Mouse (Mus musculus) forebrain, embryonic 13.5 days (tissue): ENCODE results near the gene Pmpca. TPM values are rescaled to one million over a fixed set of nuclear protein-coding genes. Genes with fewer than 3 reads are reported as not detected.

Experiments
- ATAC-seq: fragments of 200-750 bp; cut with Nextera tagmentation; 2 replicates; pipeline ENCODE4 v1.8.0; 2017
- H3K27ac ChIP-seq: fragments of 300-500 bp; sonication (generic); 2 replicates; pipeline ENCODE4 v1.5.1; 2015; ENCODE audit warnings: inconsistent platforms, mild to moderate bottlenecking, moderate library complexity
- H3K27me3 ChIP-seq: fragments of 300-500 bp; sonication (generic); 2 replicates; pipeline ENCODE4 v1.6.1; 2015; ENCODE audit warnings: mild to moderate bottlenecking, inconsistent platforms
- H3K36me3 ChIP-seq: fragments of 300-500 bp; sonication (generic); 2 replicates; pipeline ENCODE4 v1.6.1; 2015; ENCODE audit warnings: mild to moderate bottlenecking, inconsistent platforms; ENCODE audit not compliant: poor library complexity, severe bottlenecking
- H3K4me1 ChIP-seq: fragments of 300-500 bp; sonication (generic); 2 replicates; pipeline ENCODE4 v1.6.1; 2015; ENCODE audit warnings: inconsistent platforms
- H3K4me2 ChIP-seq: fragments of 300-500 bp; sonication (generic); 2 replicates; pipeline ENCODE4 v1.6.1; 2015; ENCODE audit warnings: inconsistent platforms, mild to moderate bottlenecking, moderate library complexity
- H3K4me3 ChIP-seq: fragments of 300-500 bp; sonication (generic); 2 replicates; pipeline ENCODE4 v1.5.1; 2015; ENCODE audit warnings: mild to moderate bottlenecking, inconsistent platforms
- H3K9ac ChIP-seq: fragments of 300-500 bp; sonication (generic); 2 replicates; pipeline ENCODE4 v1.6.1; 2015; ENCODE audit warnings: mild to moderate bottlenecking, inconsistent platforms
- H3K9me3 ChIP-seq: fragments of 300-500 bp; sonication (generic); replicated peaks from 2 replicates; pipeline ENCODE4 v1.6.1; 2016; ENCODE audit warnings: inconsistent platforms
- WGBS: fragments of 180-500 bp; shearing (Covaris S2); methylation state at CpG from one replicate; pipeline ENCODE4 v1.1.7; 2015; 5-methylcytosine and 5-hydroxymethylcytosine counted together
- polyA plus RNA-seq: library from polyadenylated mRNA; unstranded; fragments of >200 nt; fragmentation: Nextera tagmentation; extraction: Ambion mirVana; gene quantifications from 2 replicates; pipeline ENCODE4 v1.2.1, GENCODE M21; 2015

Gene Pmpca
- polyA plus RNA-seq, 1 experiment from 2014 or later, result 103 TPM

DNA sequence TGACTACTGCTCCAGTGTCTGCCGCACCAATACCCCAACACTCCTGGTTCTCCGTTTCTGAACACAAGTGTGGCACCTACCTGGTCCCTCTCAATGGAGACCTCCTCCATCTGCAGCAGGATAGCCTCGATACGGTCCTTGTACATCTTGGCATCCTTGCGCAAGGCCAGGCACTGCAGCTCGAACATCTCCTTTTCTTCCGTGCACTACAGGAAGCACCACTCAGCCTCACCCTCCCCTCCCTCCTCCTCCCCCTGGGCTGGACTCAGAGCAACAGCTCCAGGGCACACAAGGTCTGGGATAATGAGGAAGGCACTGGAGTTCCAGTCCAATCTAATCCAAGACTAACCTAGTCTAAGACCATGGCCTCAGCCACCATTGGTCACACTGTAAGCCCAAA lies 32.5 kb upstream of the Pmpca start:
- no peak overlapping the region for H3K9ac ChIP-seq
- no peak for ATAC-seq
- H3K9me3 ChIP-seq, result no peaks in the 10 kb centered on the region
- no peaks in the 10 kb centered on the region for H3K27me3 ChIP-seq
- H3K4me3 ChIP-seq, result no peak overlapping the region
- no peak overlapping the region for H3K27ac ChIP-seq
- 78% methylated on average over 7 of the region's 7 CpGs for WGBS
- H3K4me1 ChIP-seq, result peaks cover 12% of the 10 kb centered on the region
- H3K4me2 ChIP-seq, result no peak overlapping the region
- no peaks in the 10 kb centered on the region for H3K36me3 ChIP-seq

GRCm38 (mm10) chr2:26357484-26357883 lies 31.7 kb upstream of the Pmpca start:
- H3K36me3 ChIP-seq, result peaks cover 2% of the 10 kb centered on the region; the same call in 1 of the 2 replicates
- no peak overlapping the region for H3K4me2 ChIP-seq
- no peak overlapping the region for H3K9ac ChIP-seq
- peaks cover 11% of the 10 kb centered on the region for H3K4me1 ChIP-seq
- WGBS, result 50% methylated on average over 15 of the region's 15 CpGs
- H3K9me3 ChIP-seq, result no peaks in the 10 kb centered on the region
- H3K4me3 ChIP-seq, result no peak overlapping the region
- H3K27ac ChIP-seq, result no peak overlapping the region
- no peak for ATAC-seq
- no peaks in the 10 kb centered on the region for H3K27me3 ChIP-seq

DNA sequence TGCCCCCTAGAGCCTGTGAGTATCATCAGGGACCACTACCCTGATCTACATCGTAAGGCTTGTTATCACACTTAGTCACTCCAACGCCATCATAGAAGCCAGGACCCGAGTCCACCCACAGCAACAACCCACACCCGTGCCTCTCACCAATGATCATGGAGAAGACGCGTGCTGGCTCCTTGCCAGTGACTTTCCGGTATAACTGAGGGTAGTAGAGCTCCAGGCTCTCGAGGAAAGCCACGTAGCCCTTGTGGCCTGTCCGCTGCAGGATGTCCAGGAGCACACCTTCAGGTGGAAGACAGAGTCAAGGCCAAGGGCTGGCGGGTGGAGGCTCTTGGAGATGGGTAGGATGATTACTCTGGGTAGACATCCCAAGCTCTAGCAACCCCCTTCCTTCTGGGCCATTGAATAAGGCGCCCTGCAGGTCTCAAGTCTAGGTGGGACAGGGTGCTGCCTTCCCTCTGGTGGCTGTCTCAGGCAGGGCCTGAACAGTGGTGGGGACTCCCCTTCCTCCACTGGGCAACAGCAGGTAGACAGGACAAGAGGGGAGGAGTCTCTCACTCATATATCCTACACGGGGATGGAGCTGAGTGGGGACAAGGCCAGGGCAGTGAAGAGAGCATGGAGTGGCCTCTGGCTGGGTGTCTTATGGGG lies 30.3 kb upstream of the Pmpca start:
- H3K36me3 ChIP-seq, result peaks cover 15% of the 10 kb centered on the region
- H3K4me1 ChIP-seq, result no peaks in the 10 kb centered on the region
- no peak overlapping the region for H3K4me2 ChIP-seq
- WGBS, result 91% methylated on average over 13 of the region's 13 CpGs
- ATAC-seq, result no peak
- H3K27ac ChIP-seq, result no peak overlapping the region
- H3K9ac ChIP-seq, result no peak overlapping the region
- no peak overlapping the region for H3K4me3 ChIP-seq
- no peaks in the 10 kb centered on the region for H3K27me3 ChIP-seq
- no peaks in the 10 kb centered on the region for H3K9me3 ChIP-seq

- H3K27me3 ChIP-seq, result no peaks in the 10 kb centered on the region
- no peak overlapping the region for H3K4me3 ChIP-seq
- peaks cover 27% of the 10 kb centered on the region for H3K36me3 ChIP-seq
- 94% methylated on average over 6 of the region's 6 CpGs for WGBS
- H3K9me3 ChIP-seq, result no peaks in the 10 kb centered on the region
- H3K9ac ChIP-seq, result no peak overlapping the region
- no peak overlapping the region for H3K27ac ChIP-seq
- no peak overlapping the region for H3K4me2 ChIP-seq
- ATAC-seq, result no peak
- H3K4me1 ChIP-seq, result no peaks in the 10 kb centered on the region
Observed at GRCm38 (mm10) chr2:26359983-26360382, 29.2 kb upstream of the Pmpca start.

- Histone ChIP-seq H3K9ac (no peak within 1 kb of the TSS), H3K4me1 (no peaks in the 10 kb centered on the region), H3K27ac (no peak within 1 kb of the TSS), H3K4me2 (no peak within 1 kb of the TSS), H3K9me3 (no peaks in the 10 kb centered on the region), H3K4me3 (no peak within 1 kb of the TSS), H3K27me3 (no peaks in the 10 kb centered on the region), H3K36me3 (peaks cover 35% of the 10 kb centered on the region)
- 58% methylated on average over 3 of the region's 3 CpGs for WGBS
- ATAC-seq, result no peak
Observed at GRCm38 (mm10) chr2:26360772-26361171, 28.4 kb upstream of the Pmpca start, which contains the start of gene Card9. Card9 (minus strand) TSS chr2:26360918.

DNA sequence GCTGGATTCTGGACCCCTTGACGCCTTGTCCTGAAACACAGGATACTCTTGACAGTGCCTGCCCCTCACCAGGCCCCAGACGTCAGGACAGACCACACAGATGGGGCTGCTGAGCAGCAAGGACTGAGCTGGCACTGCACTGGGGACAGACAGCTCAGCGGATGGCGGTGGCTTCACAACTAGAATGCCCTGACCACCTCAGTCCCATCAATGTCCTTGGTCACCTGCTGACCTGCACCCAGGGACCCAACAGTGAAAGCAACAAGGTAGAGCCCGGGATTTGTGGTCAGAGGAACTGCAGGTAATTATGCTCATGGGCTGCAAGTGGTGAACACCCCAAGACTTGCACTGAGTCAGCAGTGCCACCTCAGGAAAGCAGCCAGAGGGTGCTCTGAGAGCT lies 26.1 kb upstream of the Pmpca start:
- 81% methylated on average over 5 of the region's 5 CpGs for WGBS
- Histone ChIP-seq H3K4me2 (no peak overlapping the region), H3K4me1 (no peaks in the 10 kb centered on the region), H3K36me3 (peaks cover 57% of the 10 kb centered on the region), H3K9ac (no peak overlapping the region), H3K4me3 (no peak overlapping the region), H3K9me3 (no peaks in the 10 kb centered on the region), H3K27me3 (no peaks in the 10 kb centered on the region), H3K27ac (no peak overlapping the region)
- ATAC-seq, result no peak

- Histone ChIP-seq H3K36me3 (peaks cover 62% of the 10 kb centered on the region), H3K4me1 (no peaks in the 10 kb centered on the region), H3K4me2 (no peak overlapping the region), H3K27me3 (no peaks in the 10 kb centered on the region), H3K4me3 (no peak overlapping the region), H3K27ac (no peak overlapping the region), H3K9me3 (no peaks in the 10 kb centered on the region), H3K9ac (no peak overlapping the region)
- no peak for ATAC-seq
- 91% methylated on average over 5 of the region's 5 CpGs for WGBS
Observed at GRCm38 (mm10) chr2:26363481-26363880, 25.7 kb upstream of the Pmpca start.

DNA sequence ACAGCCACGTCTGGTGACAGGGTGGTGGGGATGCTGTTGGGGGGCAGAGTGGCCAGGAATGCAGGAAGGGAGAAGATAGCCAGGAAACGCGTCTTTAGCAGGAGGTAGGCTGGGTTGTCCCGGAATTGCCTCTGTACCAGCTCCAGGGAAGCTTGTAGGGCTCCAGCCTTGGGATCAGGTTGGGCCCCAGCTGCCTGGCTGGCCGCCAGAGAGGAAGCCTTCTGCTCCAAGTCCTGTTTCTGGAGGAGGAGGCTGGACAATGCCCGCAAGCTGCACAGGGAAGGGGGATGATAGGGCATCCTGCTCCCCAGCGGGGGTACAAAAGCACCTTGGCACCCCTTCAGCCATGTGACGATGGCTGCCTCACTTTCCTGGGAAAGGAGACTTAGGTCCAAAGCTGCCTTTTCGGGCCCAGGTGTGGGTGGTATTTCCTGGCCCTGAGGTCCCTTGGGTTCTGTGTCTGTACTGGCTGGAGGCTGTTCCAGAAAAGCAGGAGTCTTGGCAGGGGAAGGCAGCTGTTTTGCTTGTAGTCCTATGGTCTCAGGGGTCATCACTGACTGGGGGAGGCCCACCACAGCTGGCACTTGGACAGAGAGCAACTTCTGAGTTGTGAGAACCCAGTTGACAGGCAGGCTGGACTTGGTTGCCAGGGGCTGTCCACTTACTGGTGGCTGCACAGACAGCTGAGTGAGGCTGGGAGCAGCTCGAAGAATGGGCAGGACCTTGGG lies 24.2 kb upstream of the Pmpca start:
- Histone ChIP-seq H3K27me3 (no peaks in the 10 kb centered on the region), H3K4me2 (no peak overlapping the region), H3K9ac (no peak overlapping the region), H3K4me1 (no peaks in the 10 kb centered on the region), H3K36me3 (peaks cover 76% of the 10 kb centered on the region), H3K27ac (no peak overlapping the region), H3K9me3 (no peaks in the 10 kb centered on the region), H3K4me3 (no peak overlapping the region)
- WGBS, result 89% methylated on average over 10 of the region's 10 CpGs
- ATAC-seq, result no peak

GRCm38 (mm10) chr2:26367911-26368310 lies 21.2 kb upstream of the Pmpca start:
- no peaks in the 10 kb centered on the region for H3K27me3 ChIP-seq
- 95% methylated on average over 6 of the region's 6 CpGs for WGBS
- H3K36me3 ChIP-seq, result peaks cover 100% of the 10 kb centered on the region
- no peaks in the 10 kb centered on the region for H3K4me1 ChIP-seq
- H3K27ac ChIP-seq, result no peak overlapping the region
- no peak for ATAC-seq
- no peak overlapping the region for H3K4me2 ChIP-seq
- H3K4me3 ChIP-seq, result no peak overlapping the region
- H3K9ac ChIP-seq, result no peak overlapping the region
- no peaks in the 10 kb centered on the region for H3K9me3 ChIP-seq

GRCm38 (mm10) chr2:26368572-26368971 lies 20.6 kb upstream of the Pmpca start:
- Histone ChIP-seq H3K27ac (no peak overlapping the region), H3K4me3 (no peak overlapping the region), H3K9me3 (no peaks in the 10 kb centered on the region), H3K36me3 (peaks cover 100% of the 10 kb centered on the region), H3K4me1 (no peaks in the 10 kb centered on the region), H3K9ac (no peak overlapping the region), H3K4me2 (no peak overlapping the region), H3K27me3 (no peaks in the 10 kb centered on the region)
- ATAC-seq, result no peak
- WGBS, result 85% methylated on average over 1 of the region's 1 CpGs

- ATAC-seq, result no peak
- Histone ChIP-seq H3K4me1 (no peaks in the 10 kb centered on the region), H3K9me3 (no peaks in the 10 kb centered on the region), H3K36me3 (peaks cover 100% of the 10 kb centered on the region), H3K27me3 (no peaks in the 10 kb centered on the region), H3K27ac (no peak overlapping the region), H3K4me3 (no peak overlapping the region), H3K9ac (no peak overlapping the region), H3K4me2 (no peak overlapping the region)
- WGBS, result 95% methylated on average over 8 of the region's 8 CpGs
Observed at GRCm38 (mm10) chr2:26372396-26372795, 16.7 kb upstream of the Pmpca start.

GRCm38 (mm10) chr2:26380131-26380771 lies 8.9 kb upstream of the Pmpca start, which contains the start of gene Snapc4:
Snapc4 (minus strand) TSS chr2:26380653.
- Histone ChIP-seq H3K9ac (peak within 1 kb of the TSS; percentile 85), H3K4me1 (peaks cover 16% of the 10 kb centered on the region), H3K36me3 (peaks cover 68% of the 10 kb centered on the region), H3K9me3 (no peaks in the 10 kb centered on the region), H3K27ac (peak within 1 kb of the TSS; percentile 66), H3K4me3 (peak within 1 kb of the TSS; percentile 87), H3K4me2 (peak within 1 kb of the TSS; percentile 98), H3K27me3 (no peaks in the 10 kb centered on the region)
- peak; percentile 97 for ATAC-seq
- WGBS, result under 1% methylated on average over 38 of the region's 38 CpGs
